Mouse (Mus musculus): ENCODE data around the gene Rin2. TPM values are rescaled to one million over a fixed set of nuclear protein-coding genes. Genes with fewer than 3 reads are reported as not detected.
A peak's percentile ranks its signal among the peaks of the same experiment; 100 is the strongest.

The Rin2 gene
- total and polyA plus RNA-seq, 3 experiments, result 0.05 to 0.10 (median 0.08) TPM

GRCm38 (mm10) chr2:145838675-145839074 is 163.7 kb downstream of the Rin2 start:
- H3K4me1 ChIP-seq (ENCODE audit: control insufficient read depth in 1 of 2, insufficient read depth in 2 of 2), result no peaks in the 10 kb centered on the region
- no peak for DNase-seq (ENCODE audit: extremely low read depth)
- dilution Hi-C loops (cut with MboI; ENCODE audit: extremely low pct_ligation_motif_present, extremely low pct_unique_long_range_greater_than_20kb, low sequenced_read_pairs), result no loop called here

GRCm38 (mm10) chr2:145839565-145840315 is 164.7 kb downstream of the Rin2 start:
- no peak overlapping the region for H3K27ac ChIP-seq (ENCODE audit: insufficient read depth, low read depth)
- H3K27me3 ChIP-seq (replicated peaks), result no peaks in the 10 kb centered on the region
- H3K4me3 ChIP-seq (replicated peaks in 1 of 3; ENCODE audit: low read depth in 2 of 3, low read length in 2 of 3, poor library complexity in 1 of 3), result no peak overlapping the region
- no peak overlapping the region for H3K9ac ChIP-seq (ENCODE audit: insufficient read depth, low read depth)
- DNase-seq (ENCODE audit: extremely low read depth), result no peak
- dilution Hi-C loops (cut with MboI; ENCODE audit: extremely low pct_ligation_motif_present, extremely low pct_unique_long_range_greater_than_20kb, low sequenced_read_pairs), result no loop called here
- no peaks in the 10 kb centered on the region for H3K79me2 ChIP-seq (replicated peaks; ENCODE audit: control insufficient read depth, extremely low read depth, insufficient read depth, poor library complexity, severe bottlenecking)
- H3K36me3 ChIP-seq (replicated peaks in 1 of 2; ENCODE audit: control insufficient read depth in 1 of 2, insufficient read depth in 1 of 2, low read length in 1 of 2), result no peaks in the 10 kb centered on the region
- no peaks in the 10 kb centered on the region for H3K4me1 ChIP-seq (ENCODE audit: control insufficient read depth in 1 of 2, insufficient read depth in 2 of 2)
- peak overlapping the region; percentile 18 for H3K4me2 ChIP-seq (ENCODE audit: insufficient read depth, low read depth, poor library complexity, severe bottlenecking)
- in situ Hi-C loops (cut with MboI; ENCODE audit: low pct_ligation_motif_present, low pct_unique_long_range_greater_than_20kb, low sequenced_read_pairs), result no loop called here
- TF ChIP-seq JUN (IDR thresholded peaks at IDR 0.05; ENCODE audit: insufficient read depth, low read depth, low read length) (no peak), BHLHE40 (IDR thresholded peaks at IDR 0.05; ENCODE audit: low read depth, low read length) (no peak), RCOR1 (conservative IDR thresholded peaks at IDR 0.05; ENCODE audit: low read depth, low read length) (no peak), USF1 (IDR thresholded peaks at IDR 0.05; ENCODE audit: low read depth, low read length) (no peak), UBTF (IDR thresholded peaks at IDR 0.05; ENCODE audit: low read depth, low read length) (no peak), USF2 (conservative IDR thresholded peaks at IDR 0.05; ENCODE audit: low read depth, low read length) (no peak), CHD1 (IDR thresholded peaks at IDR 0.05; ENCODE audit: low read depth, low read length) (no peak), ETS1 (conservative IDR thresholded peaks at IDR 0.05; ENCODE audit: low read depth, low read length) (no peak), MYC (IDR thresholded peaks at IDR 0.05; ENCODE audit: low read depth, low read length) (no peak), NRF1 (IDR thresholded peaks at IDR 0.05; ENCODE audit: low read depth, low read length) (no peak), EP300 (IDR thresholded peaks at IDR 0.05; ENCODE audit: low read length) (no peak), IRF4 (IDR thresholded peaks at IDR 0.05; ENCODE audit: low read depth, low read length) (no peak), ZC3H11A (IDR thresholded peaks at IDR 0.05; ENCODE audit: low read depth, low read length) (no peak), TBP (conservative IDR thresholded peaks at IDR 0.05; ENCODE audit: low read depth, low read length) (no peak)
- H3K9me3 ChIP-seq (replicated peaks; ENCODE audit: low read length), result no peaks in the 10 kb centered on the region

More at GRCm38 (mm10) chr2:145838675-145839074, 163.7 kb downstream of the Rin2 start:
- Histone ChIP-seq H3K36me3 (replicated peaks in 1 of 2; ENCODE audit: control insufficient read depth in 1 of 2, insufficient read depth in 1 of 2, low read length in 1 of 2) (no peaks in the 10 kb centered on the region), H3K79me2 (replicated peaks; ENCODE audit: control insufficient read depth, extremely low read depth, insufficient read depth, poor library complexity, severe bottlenecking) (no peaks in the 10 kb centered on the region), H3K9me3 (replicated peaks; ENCODE audit: low read length) (no peaks in the 10 kb centered on the region), H3K27me3 (replicated peaks) (no peaks in the 10 kb centered on the region), H3K4me2 (ENCODE audit: insufficient read depth, low read depth, poor library complexity, severe bottlenecking) (no peak overlapping the region), H3K27ac (ENCODE audit: insufficient read depth, low read depth) (no peak overlapping the region), H3K4me3 (replicated peaks in 1 of 3; ENCODE audit: low read depth in 2 of 3, low read length in 2 of 3, poor library complexity in 1 of 3) (no peak overlapping the region), H3K9ac (ENCODE audit: insufficient read depth, low read depth) (no peak overlapping the region)
- in situ Hi-C loops (cut with MboI; ENCODE audit: low pct_ligation_motif_present, low pct_unique_long_range_greater_than_20kb, low sequenced_read_pairs), result no loop called here
- TF ChIP-seq NELFE (IDR thresholded peaks at IDR 0.05; ENCODE audit: low read depth, low read length) (no peak), USF2 (conservative IDR thresholded peaks at IDR 0.05; ENCODE audit: low read depth, low read length) (no peak), ETS1 (conservative IDR thresholded peaks at IDR 0.05; ENCODE audit: low read depth, low read length) (no peak), ZMIZ1 (IDR thresholded peaks at IDR 0.05; ENCODE audit: low read depth, low read length) (no peak), SMC3 (IDR thresholded peaks at IDR 0.05; ENCODE audit: low read depth, low read length) (no peak), CTCF (conservative IDR thresholded peaks at IDR 0.05 in 1 of 2, IDR thresholded peaks at IDR 0.05 in 1 of 2; ENCODE audit: low read depth in 2 of 2, low read length in 2 of 2) (no peak), POLR2AphosphoS2 (IDR thresholded peaks at IDR 0.05; ENCODE audit: low read depth, low read length) (no peak), ZC3H11A (IDR thresholded peaks at IDR 0.05; ENCODE audit: low read depth, low read length) (no peak), MYC (IDR thresholded peaks at IDR 0.05; ENCODE audit: low read depth, low read length) (no peak), TCF12 (IDR thresholded peaks at IDR 0.05; ENCODE audit: low read depth, low read length) (no peak), UBTF (IDR thresholded peaks at IDR 0.05; ENCODE audit: low read depth, low read length) (no peak), MAZ (IDR thresholded peaks at IDR 0.05; ENCODE audit: low read depth, low read length) (no peak), PAX5 (IDR thresholded peaks at IDR 0.05; ENCODE audit: low read length) (no peak), POLR2A (IDR thresholded peaks at IDR 0.05; ENCODE audit: low read depth, low read length) (no peak), HCFC1 (IDR thresholded peaks at IDR 0.05; ENCODE audit: low read depth, low read length) (no peak)
